Mouse (Mus musculus): Measurements from ENCODE around the gene Tjap1. TPM values are rescaled to one million over a fixed set of nuclear protein-coding genes. Genes with fewer than 3 reads are reported as not detected.

The Tjap1 gene
- total and polyA plus RNA-seq, 2 experiments: 2.5 to 13.2 TPM

- Histone ChIP-seq H3K9ac (ENCODE audit: low read depth, low read length) (no peak overlapping the region), H3K4me3 (ENCODE audit: insufficient read depth, low read depth, low read length) (no peak overlapping the region), H3K4me1 (ENCODE audit: control insufficient read depth, insufficient read depth, low read length) (peaks cover 15% of the 10 kb centered on the region), H3K27me3 (ENCODE audit: control insufficient read depth, insufficient read depth, low read length) (no peaks in the 10 kb centered on the region; the same call in 1 of the 2 replicates), H3K79me2 (ENCODE audit: control insufficient read depth, insufficient read depth, low read length) (peaks cover 7% of the 10 kb centered on the region; the same call in 1 of the 2 replicates), H3K27ac (replicated peaks; ENCODE audit: insufficient read depth, low read depth, low read length) (no peak overlapping the region), H3K36me3 (ENCODE audit: control insufficient read depth, insufficient read depth, low read length) (peaks cover 2% of the 10 kb centered on the region; the same call in 1 of the 2 replicates)
- WGBS: 84% methylated on average over 7 of the region's 7 CpGs
- no peak for DNase-seq (ENCODE audit: extremely low read depth, low read depth, low spot score)
- TF ChIP-seq POLR2A (IDR thresholded peaks at IDR 0.05; ENCODE audit: extremely low read depth, insufficient read depth, low read length) (no peak), CTCF (IDR thresholded peaks at IDR 0.05; ENCODE audit: low read depth, low read length) (peak; percentile 35)
Measured at GRCm38 (mm10) chr17:46251174-46251573, 31.7 kb downstream of the Tjap1 start.

GRCm38 (mm10) chr17:46248189-46248522 is 34.7 kb downstream of the Tjap1 start:
- no peaks in the 10 kb centered on the region for H3K27me3 ChIP-seq (ENCODE audit: control insufficient read depth, insufficient read depth, low read length)
- no peak for TF ChIP-seq CTCF (IDR thresholded peaks at IDR 0.05; ENCODE audit: low read depth, low read length)
- TF ChIP-seq POLR2A (IDR thresholded peaks at IDR 0.05; ENCODE audit: extremely low read depth, insufficient read depth, low read length): no peak

GRCm38 (mm10) chr17:46247512-46248188 is 35.2 kb downstream of the Tjap1 start, which contains the start of the genes Polr1c and Yipf3:
Gene Polr1c, minus strand, starts transcription at chr17:46248054.
Gene Yipf3, plus strand, starts transcription at chr17:46248080.
- H3K4me3 ChIP-seq (ENCODE audit: insufficient read depth, low read depth, low read length): peak within 1 kb of the TSS; percentile 90
- H3K9ac ChIP-seq (ENCODE audit: low read depth, low read length): peak within 1 kb of the TSS; percentile 92
- no peaks in the 10 kb centered on the region for H3K27me3 ChIP-seq (ENCODE audit: control insufficient read depth, insufficient read depth, low read length)
- under 1% methylated on average over 53 of the region's 53 CpGs for WGBS
- H3K27ac ChIP-seq (replicated peaks; ENCODE audit: insufficient read depth, low read depth, low read length): peak within 1 kb of the TSS; percentile 68
- H3K36me3 ChIP-seq (ENCODE audit: control insufficient read depth, insufficient read depth, low read length): peaks cover 4% of the 10 kb centered on the region; the same call in 1 of the 2 replicates
- H3K79me2 ChIP-seq (ENCODE audit: control insufficient read depth, insufficient read depth, low read length): peaks cover 7% of the 10 kb centered on the region; the same call in 1 of the 2 replicates
- peak; percentile 84 for DNase-seq (ENCODE audit: extremely low read depth, low read depth, low spot score)
- H3K4me1 ChIP-seq (ENCODE audit: control insufficient read depth, insufficient read depth, low read length): peaks cover 13% of the 10 kb centered on the region
- TF ChIP-seq POLR2A (IDR thresholded peaks at IDR 0.05; ENCODE audit: extremely low read depth, insufficient read depth, low read length) (peak; percentile 77; the same call in 1 of the 2 replicates), CTCF (IDR thresholded peaks at IDR 0.05; ENCODE audit: low read depth, low read length) (no peak)

More at GRCm38 (mm10) chr17:46248189-46248522, 34.7 kb downstream of the Tjap1 start:
- H3K79me2 ChIP-seq (ENCODE audit: control insufficient read depth, insufficient read depth, low read length): peaks cover 7% of the 10 kb centered on the region; the same call in 1 of the 2 replicates
- H3K27ac ChIP-seq (replicated peaks; ENCODE audit: insufficient read depth, low read depth, low read length): peak overlapping the region; percentile 68
- peak overlapping the region; percentile 92 for H3K9ac ChIP-seq (ENCODE audit: low read depth, low read length)
- peak overlapping the region; percentile 90 for H3K4me3 ChIP-seq (ENCODE audit: insufficient read depth, low read depth, low read length)
- peaks cover 4% of the 10 kb centered on the region; the same call in 1 of the 2 replicates for H3K36me3 ChIP-seq (ENCODE audit: control insufficient read depth, insufficient read depth, low read length)
- no peak for DNase-seq (ENCODE audit: extremely low read depth, low read depth, low spot score)
- H3K4me1 ChIP-seq (ENCODE audit: control insufficient read depth, insufficient read depth, low read length): peaks cover 13% of the 10 kb centered on the region
- under 1% methylated on average over 37 of the region's 37 CpGs for WGBS

GRCm38 (mm10) chr17:46244579-46244978 is 38.2 kb downstream of the Tjap1 start:
- no peak overlapping the region for H3K4me3 ChIP-seq (ENCODE audit: insufficient read depth, low read depth, low read length)
- H3K4me1 ChIP-seq (ENCODE audit: control insufficient read depth, insufficient read depth, low read length): peaks cover 13% of the 10 kb centered on the region
- peaks cover 7% of the 10 kb centered on the region; the same call in 1 of the 2 replicates for H3K79me2 ChIP-seq (ENCODE audit: control insufficient read depth, insufficient read depth, low read length)
- no peaks in the 10 kb centered on the region for H3K27me3 ChIP-seq (ENCODE audit: control insufficient read depth, insufficient read depth, low read length)
- peaks cover 14% of the 10 kb centered on the region; the same call in 1 of the 2 replicates for H3K36me3 ChIP-seq (ENCODE audit: control insufficient read depth, insufficient read depth, low read length)
- TF ChIP-seq CTCF (IDR thresholded peaks at IDR 0.05; ENCODE audit: low read depth, low read length) (no peak), POLR2A (IDR thresholded peaks at IDR 0.05; ENCODE audit: extremely low read depth, insufficient read depth, low read length) (no peak)
- H3K27ac ChIP-seq (replicated peaks; ENCODE audit: insufficient read depth, low read depth, low read length): no peak overlapping the region
- DNase-seq (ENCODE audit: extremely low read depth, low read depth, low spot score): peak; percentile 68
- H3K9ac ChIP-seq (ENCODE audit: low read depth, low read length): no peak overlapping the region
- 27% methylated on average over 10 of the region's 10 CpGs for WGBS

GRCm38 (mm10) chr17:46243624-46244023 is 39.2 kb downstream of the Tjap1 start:
- peaks cover 16% of the 10 kb centered on the region; the same call in 1 of the 2 replicates for H3K36me3 ChIP-seq (ENCODE audit: control insufficient read depth, insufficient read depth, low read length)
- H3K4me3 ChIP-seq (ENCODE audit: insufficient read depth, low read depth, low read length): no peak overlapping the region
- H3K27me3 ChIP-seq (ENCODE audit: control insufficient read depth, insufficient read depth, low read length): no peaks in the 10 kb centered on the region
- H3K4me1 ChIP-seq (ENCODE audit: control insufficient read depth, insufficient read depth, low read length): peaks cover 7% of the 10 kb centered on the region
- no peak for TF ChIP-seq POLR2A (IDR thresholded peaks at IDR 0.05; ENCODE audit: extremely low read depth, insufficient read depth, low read length)
- TF ChIP-seq CTCF (IDR thresholded peaks at IDR 0.05; ENCODE audit: low read depth, low read length): no peak
- peaks cover 7% of the 10 kb centered on the region; the same call in 1 of the 2 replicates for H3K79me2 ChIP-seq (ENCODE audit: control insufficient read depth, insufficient read depth, low read length)
- DNase-seq (ENCODE audit: extremely low read depth, low read depth, low spot score): no peak
- H3K9ac ChIP-seq (ENCODE audit: low read depth, low read length): no peak overlapping the region
- WGBS: 51% methylated on average over 2 of the region's 2 CpGs
- H3K27ac ChIP-seq (replicated peaks; ENCODE audit: insufficient read depth, low read depth, low read length): no peak overlapping the region
